Mouse (Mus musculus): ENCODE data around the gene Cadm4. TPM values are rescaled to one million over a fixed set of nuclear protein-coding genes. Genes with fewer than 3 reads are reported as not detected.
A peak's percentile ranks its signal among the peaks of the same experiment; 100 is the strongest.
"Not testable (repeated sequence)": the region's sequence is repeated elsewhere in the genome, so short reads cannot be mapped to it uniquely, and the experiment has no call there.

Gene Cadm4
- polyA plus RNA-seq, 1 experiment from 2014 or later: 1.9 TPM

DNA sequence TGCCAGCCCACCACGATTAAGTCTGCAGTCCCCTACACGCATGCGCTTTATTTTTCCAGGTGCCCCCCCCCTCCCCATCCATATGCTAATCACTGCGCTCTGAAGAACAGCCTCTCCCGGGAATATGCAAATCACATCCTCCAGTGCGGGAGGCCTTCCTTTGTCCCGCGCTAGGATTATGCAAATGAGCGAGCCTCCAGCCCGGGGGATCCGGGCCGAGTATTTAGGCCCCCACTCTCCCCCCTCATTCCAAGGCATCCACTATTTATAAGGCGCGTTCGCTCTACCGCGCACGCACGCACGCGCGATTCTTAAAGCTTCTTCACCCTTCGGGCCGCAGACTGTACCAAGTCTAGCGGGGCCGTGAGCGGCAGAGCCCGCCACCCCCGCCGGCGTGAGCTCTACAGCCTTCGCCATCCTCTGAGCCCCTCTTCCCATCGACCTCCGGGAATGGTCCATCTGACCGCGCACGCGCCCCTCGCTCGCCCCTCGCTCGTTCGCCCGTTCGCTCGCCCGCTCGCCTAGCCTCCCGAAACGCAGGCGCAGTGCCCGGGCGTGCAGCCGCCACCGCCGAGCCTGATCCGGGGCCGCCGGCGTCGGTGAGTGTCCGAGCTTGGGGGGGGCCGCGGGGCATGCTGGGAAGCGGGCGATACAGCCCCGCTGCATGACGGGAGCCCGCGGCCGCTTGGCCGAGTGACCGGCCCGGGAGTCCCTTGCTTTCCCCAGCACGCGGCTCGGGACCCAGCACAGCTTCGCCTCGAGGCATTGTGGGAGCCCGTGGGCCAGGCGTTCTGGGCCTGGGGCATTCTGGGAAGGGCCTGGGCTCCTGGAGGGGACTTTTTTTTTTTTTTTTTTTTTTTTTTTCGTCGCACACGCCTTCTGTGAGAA is 25.3 kb downstream of the Cadm4 start, which contains the start of gene Zfp428:
Gene Zfp428, plus strand, starts transcription at position 169 of the 888 bp plus-strand sequence.
- Histone ChIP-seq H3K27ac (replicated peaks; ENCODE audit: low read depth, low read length) (peak within 1 kb of the TSS; percentile 97), H3K27me3 (ENCODE audit: control insufficient read depth, insufficient read depth, low read length) (no peaks in the 10 kb centered on the region), H3K9ac (replicated peaks; ENCODE audit: low read length) (peak within 1 kb of the TSS; percentile 97), H3K36me3 (replicated peaks; ENCODE audit: control insufficient read depth, insufficient read depth, low read depth, low read length) (no peaks in the 10 kb centered on the region; the same call in none of the 2 replicates), H3K4me3 (ENCODE audit: low read depth, low read length) (peak within 1 kb of the TSS; percentile 68), H3K4me1 (ENCODE audit: control insufficient read depth, insufficient read depth, low read length) (no peaks in the 10 kb centered on the region; the same call in 1 of the 2 replicates), H3K9me3 (replicated peaks; ENCODE audit: control insufficient read depth, low read length) (no peaks in the 10 kb centered on the region), H3K4me2 (ENCODE audit: low read depth, low read length) (peak within 1 kb of the TSS; percentile 74)
- peak; percentile 93 for DNase-seq (ENCODE audit: low spot score)
- ATAC-seq (replicated peaks; ENCODE audit: insufficient number of reproducible peaks, low FRiP score, low TSS enrichment, low read depth): peak; percentile 83
- WGBS: under 1% methylated on average over 84 of the region's 84 CpGs

DNA sequence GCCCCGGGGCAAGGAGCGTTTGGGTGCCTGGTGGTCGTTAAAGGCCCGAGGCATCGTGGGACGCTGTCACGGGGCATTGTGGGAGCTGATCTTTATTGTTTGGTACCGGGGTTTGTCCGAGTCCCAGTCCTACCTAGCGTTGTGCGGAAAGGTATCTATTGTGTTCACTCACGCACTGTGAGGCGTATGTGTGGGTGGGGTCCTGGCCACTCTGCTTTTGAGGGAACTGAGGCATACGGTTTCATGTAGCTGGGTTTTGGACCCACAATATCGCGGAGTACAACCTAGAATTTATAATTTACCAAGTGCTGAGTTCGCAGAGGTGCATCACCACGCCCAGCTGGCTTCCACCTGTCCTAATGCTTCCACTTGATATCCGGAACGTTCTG is 25.9 kb downstream of the Cadm4 start:
- no peaks in the 10 kb centered on the region for H3K9me3 ChIP-seq (replicated peaks; ENCODE audit: control insufficient read depth, low read length)
- ATAC-seq (replicated peaks; ENCODE audit: insufficient number of reproducible peaks, low FRiP score, low TSS enrichment, low read depth) (no peak), DNase-seq (ENCODE audit: low spot score) (peak; percentile 38)
- WGBS: 3% methylated on average over 20 of the region's 20 CpGs
- peak overlapping the region; percentile 74 for H3K4me2 ChIP-seq (ENCODE audit: low read depth, low read length)
- no peaks in the 10 kb centered on the region; the same call in 1 of the 2 replicates for H3K4me1 ChIP-seq (ENCODE audit: control insufficient read depth, insufficient read depth, low read length)
- no peaks in the 10 kb centered on the region; the same call in none of the 2 replicates for H3K36me3 ChIP-seq (replicated peaks; ENCODE audit: control insufficient read depth, insufficient read depth, low read depth, low read length)
- H3K4me3 ChIP-seq (ENCODE audit: low read depth, low read length): peak overlapping the region; percentile 68
- H3K27ac ChIP-seq (replicated peaks; ENCODE audit: low read depth, low read length): peak overlapping the region; percentile 97
- H3K9ac ChIP-seq (replicated peaks; ENCODE audit: low read length): peak overlapping the region; percentile 97
- no peaks in the 10 kb centered on the region for H3K27me3 ChIP-seq (ENCODE audit: control insufficient read depth, insufficient read depth, low read length)

DNA sequence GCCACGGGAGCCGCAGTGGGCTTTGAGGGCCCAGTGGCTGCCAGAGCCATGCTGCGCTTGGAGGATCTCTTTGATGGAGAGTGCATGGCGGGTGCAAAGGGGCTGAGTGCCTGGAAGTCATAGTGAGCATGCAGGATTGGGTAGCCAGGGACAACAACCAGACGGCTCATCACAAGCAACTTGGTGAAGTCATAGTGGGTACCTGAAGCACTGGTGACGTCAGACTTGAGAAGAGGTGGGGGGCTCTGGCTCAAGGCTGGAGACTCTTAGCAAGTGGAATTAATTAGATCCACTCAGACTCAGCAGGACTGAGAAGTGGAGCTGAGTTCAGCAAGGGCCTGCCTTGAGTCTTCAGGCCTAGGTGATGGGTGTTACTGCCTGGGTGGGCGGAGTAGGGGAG is 30.5 kb downstream of the Cadm4 start, which contains the start of gene AC161166.1:
Gene AC161166.1, minus strand, starts transcription at position 101 of the 400 bp plus-strand sequence.
- peaks cover 4% of the 10 kb centered on the region for H3K36me3 ChIP-seq (replicated peaks; ENCODE audit: control insufficient read depth, insufficient read depth, low read depth, low read length)

DNA sequence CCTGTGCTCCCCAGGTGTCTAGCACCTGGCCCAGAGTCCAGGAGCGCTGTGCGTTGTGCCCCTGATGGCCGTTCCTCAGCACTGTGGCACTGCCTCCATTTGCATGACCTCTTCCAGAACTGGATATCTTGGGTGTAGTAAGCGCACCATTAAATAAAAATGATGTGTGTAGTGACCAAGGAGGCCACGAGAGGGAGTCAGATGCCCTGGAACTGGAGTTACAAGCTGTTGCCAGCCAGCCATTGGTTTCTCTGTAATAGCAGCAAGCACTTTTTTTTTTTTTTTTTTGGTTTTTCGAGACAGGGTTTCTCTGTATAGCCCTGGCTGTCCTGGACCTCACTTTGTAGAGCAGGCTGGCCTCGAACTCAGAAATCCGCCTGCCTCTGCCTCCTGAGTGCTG is 34.5 kb downstream of the Cadm4 start:
- H3K36me3 ChIP-seq (replicated peaks; ENCODE audit: control insufficient read depth, insufficient read depth, low read depth, low read length); ATAC-seq (replicated peaks; ENCODE audit: insufficient number of reproducible peaks, low FRiP score, low TSS enrichment, low read depth); H3K27me3 ChIP-seq (ENCODE audit: control insufficient read depth, insufficient read depth, low read length); DNase-seq (ENCODE audit: low spot score); H3K27ac ChIP-seq (replicated peaks; ENCODE audit: low read depth, low read length); H3K9ac ChIP-seq (replicated peaks; ENCODE audit: low read length); H3K4me3 ChIP-seq (ENCODE audit: low read depth, low read length); H3K4me2 ChIP-seq (ENCODE audit: low read depth, low read length); H3K9me3 ChIP-seq (replicated peaks; ENCODE audit: control insufficient read depth, low read length); H3K4me1 ChIP-seq (ENCODE audit: control insufficient read depth, insufficient read depth, low read length): not testable (repeated sequence)
- 61% methylated on average over 8 of the region's 8 CpGs for WGBS

More for the DNA sequence above, 30.5 kb downstream of the Cadm4 start, which contains the start of gene AC161166.1:
- Histone ChIP-seq H3K9ac (replicated peaks; ENCODE audit: low read length) (no peak within 1 kb of the TSS; the same call in 1 of the 2 replicates), H3K4me1 (ENCODE audit: control insufficient read depth, insufficient read depth, low read length) (no peaks in the 10 kb centered on the region), H3K4me3 (ENCODE audit: low read depth, low read length) (no peak within 1 kb of the TSS), H3K9me3 (replicated peaks; ENCODE audit: control insufficient read depth, low read length) (no peaks in the 10 kb centered on the region), H3K4me2 (ENCODE audit: low read depth, low read length) (no peak within 1 kb of the TSS), H3K27ac (replicated peaks; ENCODE audit: low read depth, low read length) (no peak within 1 kb of the TSS), H3K27me3 (ENCODE audit: control insufficient read depth, insufficient read depth, low read length) (no peaks in the 10 kb centered on the region)
- WGBS: 96% methylated on average over 7 of the region's 7 CpGs
- ATAC-seq (replicated peaks; ENCODE audit: insufficient number of reproducible peaks, low FRiP score, low TSS enrichment, low read depth) (no peak), DNase-seq (ENCODE audit: low spot score) (no peak)

DNA sequence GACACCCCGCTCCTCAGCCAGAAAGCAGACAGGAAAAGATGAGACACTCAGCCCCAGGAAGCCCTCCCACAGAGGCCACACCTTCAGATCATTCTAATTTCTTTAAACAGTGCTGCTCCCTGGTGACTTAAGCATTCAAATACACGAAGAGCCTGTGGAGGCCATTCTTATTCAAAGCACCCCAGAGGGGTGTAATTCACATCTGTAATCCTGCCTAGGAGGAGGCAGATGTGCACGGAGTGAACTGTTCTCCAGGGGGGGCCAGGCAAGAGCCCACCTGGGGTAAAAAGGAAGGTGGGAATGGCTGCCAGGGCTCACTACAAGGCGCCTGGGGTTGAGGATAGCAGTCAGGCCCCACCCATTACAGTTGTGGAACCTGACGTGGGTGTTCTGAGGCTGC is 35.3 kb downstream of the Cadm4 start:
- Histone ChIP-seq H3K9me3 (replicated peaks; ENCODE audit: control insufficient read depth, low read length) (no peaks in the 10 kb centered on the region), H3K27ac (replicated peaks; ENCODE audit: low read depth, low read length) (no peak overlapping the region), H3K4me3 (ENCODE audit: low read depth, low read length) (no peak overlapping the region), H3K27me3 (ENCODE audit: control insufficient read depth, insufficient read depth, low read length) (no peaks in the 10 kb centered on the region), H3K4me2 (ENCODE audit: low read depth, low read length) (no peak overlapping the region), H3K9ac (replicated peaks; ENCODE audit: low read length) (no peak overlapping the region), H3K36me3 (replicated peaks; ENCODE audit: control insufficient read depth, insufficient read depth, low read depth, low read length) (peaks cover 4% of the 10 kb centered on the region), H3K4me1 (ENCODE audit: control insufficient read depth, insufficient read depth, low read length) (no peaks in the 10 kb centered on the region)
- ATAC-seq (replicated peaks; ENCODE audit: insufficient number of reproducible peaks, low FRiP score, low TSS enrichment, low read depth): no peak
- no peak for DNase-seq (ENCODE audit: low spot score)
- 39% methylated on average over 5 of the region's 5 CpGs for WGBS

DNA sequence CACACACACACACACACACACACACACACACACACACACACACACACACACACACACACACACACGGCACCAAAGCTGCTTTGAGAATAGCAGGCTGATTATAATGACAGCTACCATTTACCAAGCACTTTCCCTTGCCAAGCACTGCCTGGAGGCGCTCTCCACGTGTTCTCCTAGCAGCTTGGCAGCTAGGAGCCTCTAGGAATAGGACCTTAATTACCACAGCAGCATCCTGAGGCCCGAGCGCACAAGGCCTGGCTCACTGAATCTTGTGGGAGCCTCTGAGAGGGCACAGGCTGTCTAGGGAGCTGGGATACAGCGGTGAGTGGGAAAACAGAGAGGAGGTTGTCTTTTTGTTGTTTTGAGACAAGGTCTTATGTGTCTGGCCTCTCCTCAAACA is 35.8 kb downstream of the Cadm4 start:
- no peak for DNase-seq (ENCODE audit: low spot score)
- Histone ChIP-seq H3K27me3 (ENCODE audit: control insufficient read depth, insufficient read depth, low read length) (no peaks in the 10 kb centered on the region), H3K4me1 (ENCODE audit: control insufficient read depth, insufficient read depth, low read length) (no peaks in the 10 kb centered on the region), H3K27ac (replicated peaks; ENCODE audit: low read depth, low read length) (no peak overlapping the region), H3K9ac (replicated peaks; ENCODE audit: low read length) (no peak overlapping the region), H3K4me2 (ENCODE audit: low read depth, low read length) (no peak overlapping the region), H3K4me3 (ENCODE audit: low read depth, low read length) (no peak overlapping the region), H3K36me3 (replicated peaks; ENCODE audit: control insufficient read depth, insufficient read depth, low read depth, low read length) (peaks cover 4% of the 10 kb centered on the region; the same call in 1 of the 2 replicates), H3K9me3 (replicated peaks; ENCODE audit: control insufficient read depth, low read length) (no peaks in the 10 kb centered on the region)
- no peak for ATAC-seq (replicated peaks; ENCODE audit: insufficient number of reproducible peaks, low FRiP score, low TSS enrichment, low read depth)
- 45% methylated on average over 6 of the region's 6 CpGs for WGBS

DNA sequence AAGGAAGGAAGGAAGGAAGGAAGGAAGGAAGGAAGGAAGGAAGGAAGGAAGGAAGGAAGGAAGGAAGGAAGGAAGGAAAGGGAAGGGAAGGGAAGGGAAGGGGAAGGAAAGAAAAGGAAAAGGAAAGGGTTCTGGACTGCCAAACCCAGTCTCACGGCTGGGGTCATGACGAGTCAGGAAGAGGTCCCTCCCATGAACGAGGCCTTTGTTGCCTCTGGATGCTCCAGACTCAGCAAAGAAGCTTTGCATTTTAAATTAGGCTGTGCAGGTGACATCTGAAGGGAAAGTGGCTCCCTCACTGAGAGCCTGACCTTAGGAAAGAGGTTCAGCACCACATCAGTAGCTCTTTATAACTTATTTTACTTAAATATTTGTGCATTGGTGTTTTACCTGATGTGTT is 37.3 kb downstream of the Cadm4 start:
- Histone ChIP-seq H3K9me3 (replicated peaks; ENCODE audit: control insufficient read depth, low read length) (no peaks in the 10 kb centered on the region), H3K27ac (replicated peaks; ENCODE audit: low read depth, low read length) (no peak overlapping the region), H3K36me3 (replicated peaks; ENCODE audit: control insufficient read depth, insufficient read depth, low read depth, low read length) (peaks cover 4% of the 10 kb centered on the region; the same call in 1 of the 2 replicates), H3K4me1 (ENCODE audit: control insufficient read depth, insufficient read depth, low read length) (no peaks in the 10 kb centered on the region), H3K4me3 (ENCODE audit: low read depth, low read length) (no peak overlapping the region), H3K27me3 (ENCODE audit: control insufficient read depth, insufficient read depth, low read length) (no peaks in the 10 kb centered on the region), H3K4me2 (ENCODE audit: low read depth, low read length) (no peak overlapping the region), H3K9ac (replicated peaks; ENCODE audit: low read length) (no peak overlapping the region)
- ATAC-seq (replicated peaks; ENCODE audit: insufficient number of reproducible peaks, low FRiP score, low TSS enrichment, low read depth): no peak
- WGBS: 50% methylated on average over 3 of the region's 3 CpGs
- no peak for DNase-seq (ENCODE audit: low spot score)

DNA sequence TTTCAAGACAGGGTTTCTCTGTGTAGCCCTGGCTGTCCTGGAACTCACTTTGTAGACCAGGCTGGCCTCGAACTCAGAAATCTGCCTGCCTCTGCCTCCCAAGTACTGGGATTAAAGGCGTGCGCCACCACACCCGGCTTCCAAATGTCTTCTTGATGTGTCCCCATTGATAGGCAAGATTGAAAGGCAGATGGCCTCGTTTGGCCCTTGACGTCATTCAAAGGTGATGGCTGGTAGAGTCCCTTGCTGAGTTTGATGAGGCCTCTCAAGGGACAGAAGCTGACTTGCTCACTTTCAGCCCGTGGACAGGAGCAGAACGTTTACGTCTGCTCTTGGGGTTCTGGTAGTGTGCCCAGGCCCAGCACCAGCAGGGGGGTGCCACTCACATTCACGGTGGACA is 38.2 kb downstream of the Cadm4 start:
- not testable (repeated sequence) for H3K27me3 ChIP-seq (ENCODE audit: control insufficient read depth, insufficient read depth, low read length); H3K9me3 ChIP-seq (replicated peaks; ENCODE audit: control insufficient read depth, low read length); H3K4me2 ChIP-seq (ENCODE audit: low read depth, low read length); DNase-seq (ENCODE audit: low spot score); H3K36me3 ChIP-seq (replicated peaks; ENCODE audit: control insufficient read depth, insufficient read depth, low read depth, low read length); H3K4me3 ChIP-seq (ENCODE audit: low read depth, low read length); ATAC-seq (replicated peaks; ENCODE audit: insufficient number of reproducible peaks, low FRiP score, low TSS enrichment, low read depth); H3K27ac ChIP-seq (replicated peaks; ENCODE audit: low read depth, low read length); H3K4me1 ChIP-seq (ENCODE audit: control insufficient read depth, insufficient read depth, low read length); H3K9ac ChIP-seq (replicated peaks; ENCODE audit: low read length)
- 91% methylated on average over 9 of the region's 10 CpGs for WGBS
